Mouse (Mus musculus) midbrain, embryonic 11.5 days (tissue): ENCODE measurements at regions not wholly inside any gene's neighbourhood (a gene's known extent, or its start where the extent isn't known, plus 50 kb on each side); places are given as distances from the start of the nearest gene placed in this dataset.
A peak's percentile ranks its signal among the peaks of the same experiment; 100 is the strongest.

Experiments used
- ATAC-seq: fragments of 200-750 bp; cut with Nextera tagmentation; 2 replicates; pipeline ENCODE4 v1.8.0; 2017; ENCODE audit warnings: moderate TSS enrichment, moderate library complexity; ENCODE audit not compliant: low FRiP score
- DNase-seq: peaks from one replicate; pipeline ENCODE4 v3.0.0; 2015; ENCODE audit warnings: low spot score; ENCODE audit errors: missing footprints
- H3K27ac ChIP-seq: fragments of 300-500 bp; sonication (generic); 2 replicates; pipeline ENCODE4 v1.5.1; 2014; ENCODE audit warnings: low read depth, low read length
- H3K27me3 ChIP-seq: fragments of 300-500 bp; sonication (generic); 2 replicates; pipeline ENCODE4 v1.6.1; 2014; ENCODE audit warnings: mild to moderate bottlenecking, low read length, moderate library complexity, mixed read lengths; ENCODE audit not compliant: control insufficient read depth, insufficient read depth
- H3K36me3 ChIP-seq: fragments of 300-500 bp; sonication (generic); 2 replicates; pipeline ENCODE4 v1.6.1; 2014; ENCODE audit warnings: mild to moderate bottlenecking, low read length, moderate library complexity, mixed read lengths; ENCODE audit not compliant: control insufficient read depth, insufficient read depth
- H3K4me1 ChIP-seq: fragments of 300-500 bp; sonication (generic); 2 replicates; pipeline ENCODE4 v1.6.1; 2014; ENCODE audit warnings: low read length; ENCODE audit not compliant: control insufficient read depth, insufficient read depth
- H3K4me2 ChIP-seq: fragments of 300-500 bp; sonication (generic); 2 replicates; pipeline ENCODE4 v1.6.1; 2014; ENCODE audit warnings: mild to moderate bottlenecking, moderate library complexity
- H3K4me3 ChIP-seq: fragments of 300-500 bp; sonication (generic); 2 replicates; pipeline ENCODE4 v1.5.1; 2014; ENCODE audit warnings: low read depth, low read length
- H3K9ac ChIP-seq: fragments of 300-500 bp; sonication (generic); 2 replicates; pipeline ENCODE4 v1.6.1; 2014; ENCODE audit warnings: low read length
- H3K9me3 ChIP-seq: fragments of 300-500 bp; sonication (generic); 2 replicates; pipeline ENCODE4 v1.6.1; 2016; ENCODE audit warnings: low read length; ENCODE audit not compliant: control insufficient read depth
- WGBS: fragments of 180-500 bp; shearing (Covaris S2); extraction: QIAGEN DNeasy Blood & Tissue Kit; methylation state at CpG from one replicate; pipeline ENCODE4 v1.1.7; 2014; 5-methylcytosine and 5-hydroxymethylcytosine counted together

DNA sequence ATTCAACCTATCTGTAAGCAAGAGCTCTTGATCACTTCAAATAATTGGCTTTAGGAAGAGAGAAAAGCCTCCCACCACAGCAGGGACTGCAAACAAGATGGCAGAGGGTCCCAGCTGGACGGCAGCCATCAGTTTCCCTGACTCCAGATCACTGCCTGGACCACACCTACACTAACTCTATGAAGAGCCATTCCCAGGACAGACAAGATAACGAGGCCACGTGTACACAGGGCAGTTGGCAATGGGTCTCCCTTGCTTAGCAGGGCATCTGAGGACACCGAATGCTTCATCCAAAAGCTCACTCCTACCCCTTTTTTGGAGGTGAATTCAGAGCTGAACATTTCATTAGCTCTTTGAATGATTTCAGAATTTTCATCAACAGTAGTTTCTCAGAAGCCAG is 179.9 kb downstream of the Mreg start:
- H3K4me2 ChIP-seq: no peak overlapping the region
- no peaks in the 10 kb centered on the region for H3K36me3 ChIP-seq
- no peak for ATAC-seq

DNA sequence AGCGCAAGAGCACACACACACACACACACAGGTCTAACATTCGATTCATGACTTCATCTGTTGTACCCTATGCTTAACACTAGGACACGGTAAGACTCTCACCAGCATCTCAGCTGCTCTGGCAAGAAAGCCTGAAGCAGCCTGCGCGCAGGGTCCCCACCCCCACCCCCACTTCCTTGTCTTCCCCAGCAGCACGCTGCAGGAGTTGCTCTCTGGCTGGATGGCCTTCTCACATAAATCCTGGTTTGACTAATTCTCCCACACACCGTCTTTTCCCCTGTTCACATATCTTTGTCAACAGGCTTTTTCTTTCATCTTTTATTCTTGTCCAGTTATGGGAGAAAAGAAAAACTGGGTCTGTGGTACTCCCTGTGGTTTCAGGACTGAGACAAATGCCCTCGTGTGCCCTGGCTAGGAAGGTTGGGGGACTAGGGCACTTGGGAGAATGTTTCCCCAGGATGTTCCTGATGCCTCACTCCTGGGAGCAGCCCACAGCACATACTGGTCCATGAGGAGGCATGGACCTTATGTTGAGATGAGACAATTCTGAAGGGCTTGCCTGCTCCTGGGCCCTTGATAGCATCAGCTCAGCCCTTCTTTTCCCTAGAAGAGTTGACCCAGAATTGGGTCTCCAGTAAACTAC is 181.2 kb downstream of the Mreg start:
- no peak overlapping the region for H3K4me3 ChIP-seq
- H3K4me1 ChIP-seq: no peaks in the 10 kb centered on the region
- DNase-seq (no peak), ATAC-seq (no peak)
- no peak overlapping the region for H3K27ac ChIP-seq
- WGBS: 68% methylated on average over 8 of the region's 8 CpGs
- no peaks in the 10 kb centered on the region for H3K36me3 ChIP-seq
- no peak overlapping the region for H3K9ac ChIP-seq
- H3K9me3 ChIP-seq: no peaks in the 10 kb centered on the region
- no peaks in the 10 kb centered on the region for H3K27me3 ChIP-seq
- H3K4me2 ChIP-seq: no peak overlapping the region

More for the DNA sequence above, 179.9 kb downstream of the Mreg start:
- DNase-seq: no peak
- Histone ChIP-seq H3K27me3 (no peaks in the 10 kb centered on the region), H3K4me1 (no peaks in the 10 kb centered on the region), H3K4me3 (no peak overlapping the region), H3K27ac (no peak overlapping the region), H3K9me3 (no peaks in the 10 kb centered on the region), H3K9ac (no peak overlapping the region)
- WGBS: 85% methylated on average over 4 of the region's 4 CpGs

GRCm38 (mm10) chr1:72029625-72030024 is 182.5 kb downstream of the Mreg start:
- no peak overlapping the region for H3K4me3 ChIP-seq
- H3K27me3 ChIP-seq: no peaks in the 10 kb centered on the region
- H3K4me2 ChIP-seq: no peak overlapping the region
- no peaks in the 10 kb centered on the region for H3K36me3 ChIP-seq
- H3K4me1 ChIP-seq: no peaks in the 10 kb centered on the region
- H3K9ac ChIP-seq: no peak overlapping the region
- H3K9me3 ChIP-seq: no peaks in the 10 kb centered on the region
- DNase-seq (no peak), ATAC-seq (no peak)
- no peak overlapping the region for H3K27ac ChIP-seq
- 86% methylated on average over 6 of the region's 6 CpGs for whole genome bisulfite sequencing

DNA sequence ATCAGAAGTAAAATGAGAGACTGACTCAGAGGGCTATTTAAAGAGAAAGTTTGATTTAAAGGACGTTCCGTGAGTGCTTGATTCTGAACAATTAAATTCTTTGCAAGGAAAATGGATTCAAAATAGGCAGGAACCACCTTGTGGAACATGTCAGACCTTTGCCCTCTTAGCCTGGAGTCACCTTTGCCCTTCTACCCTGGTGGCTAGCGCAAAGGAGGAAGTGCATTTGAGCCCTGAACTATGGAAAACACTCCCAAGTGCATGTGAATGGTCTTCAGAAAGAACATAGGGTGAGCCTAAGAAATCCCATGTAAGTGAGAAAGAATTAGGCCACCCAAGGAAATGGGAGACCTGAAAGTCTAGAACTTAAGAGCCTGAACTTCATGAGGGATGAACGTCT is 185.2 kb downstream of the Mreg start:
- H3K4me1 ChIP-seq: no peaks in the 10 kb centered on the region
- H3K9ac ChIP-seq: no peak overlapping the region
- ATAC-seq (no peak), DNase-seq (no peak)
- H3K27me3 ChIP-seq: no peaks in the 10 kb centered on the region
- no peaks in the 10 kb centered on the region for H3K9me3 ChIP-seq
- WGBS: 93% methylated on average over 4 of the region's 4 CpGs
- no peak overlapping the region for H3K4me2 ChIP-seq
- H3K36me3 ChIP-seq: no peaks in the 10 kb centered on the region
- H3K4me3 ChIP-seq: no peak overlapping the region
- no peak overlapping the region for H3K27ac ChIP-seq

- DNase-seq: no peak
- Histone ChIP-seq H3K4me1 (no peaks in the 10 kb centered on the region), H3K27ac (no peak overlapping the region), H3K4me3 (no peak overlapping the region), H3K27me3 (no peaks in the 10 kb centered on the region), H3K9me3 (no peaks in the 10 kb centered on the region), H3K4me2 (no peak overlapping the region), H3K36me3 (no peaks in the 10 kb centered on the region), H3K9ac (no peak overlapping the region)
- no peak for ATAC-seq
- 81% methylated on average over 3 of the region's 3 CpGs for WGBS
These were observed 189.5 kb downstream of the Mreg start for GRCm38 (mm10) chr1:72022631-72023030.

GRCm38 (mm10) chr1:72018479-72019222 is 193.5 kb downstream of the Mreg start:
- Histone ChIP-seq H3K9me3 (no peaks in the 10 kb centered on the region), H3K4me2 (no peak overlapping the region), H3K27ac (no peak overlapping the region), H3K9ac (no peak overlapping the region), H3K4me3 (no peak overlapping the region), H3K4me1 (no peaks in the 10 kb centered on the region), H3K36me3 (no peaks in the 10 kb centered on the region), H3K27me3 (no peaks in the 10 kb centered on the region)
- peak; percentile 57 for DNase-seq
- 82% methylated on average over 4 of the region's 4 CpGs for WGBS
- no peak for ATAC-seq

GRCm38 (mm10) chr1:72017814-72018478 is 194.2 kb downstream of the Mreg start:
- Histone ChIP-seq H3K4me1 (no peaks in the 10 kb centered on the region), H3K27me3 (no peaks in the 10 kb centered on the region), H3K4me2 (no peak overlapping the region), H3K4me3 (no peak overlapping the region), H3K9ac (no peak overlapping the region), H3K27ac (no peak overlapping the region), H3K36me3 (no peaks in the 10 kb centered on the region), H3K9me3 (no peaks in the 10 kb centered on the region)
- 79% methylated on average over 1 of the region's 1 CpGs for WGBS
- ATAC-seq (no peak), DNase-seq (no peak)

GRCm38 (mm10) chr1:72015471-72015870 is 196.6 kb downstream of the Mreg start:
- peak; percentile 19 for DNase-seq
- WGBS: 85% methylated on average over 4 of the region's 4 CpGs

DNA sequence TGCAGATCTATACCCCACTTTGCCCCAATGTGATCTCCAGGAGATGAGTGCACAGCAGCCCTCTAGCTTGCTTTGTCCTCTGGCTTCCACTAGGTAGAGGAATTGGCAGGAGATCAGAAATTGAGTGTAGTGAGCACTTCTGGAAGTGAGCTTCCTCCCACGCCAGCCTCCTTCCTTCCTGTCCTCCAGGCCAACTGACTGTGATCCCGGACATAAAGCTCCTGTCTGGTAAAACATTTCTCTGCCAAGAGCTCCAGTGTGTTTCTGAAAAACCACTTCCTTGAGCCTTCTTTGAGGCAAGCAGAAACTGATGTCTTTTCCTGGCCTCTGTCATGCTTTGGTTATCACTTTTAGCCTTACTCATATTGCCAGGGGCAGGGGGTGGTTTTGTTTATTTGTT is 197.5 kb downstream of the Mreg start:
- Histone ChIP-seq H3K4me1 (no peaks in the 10 kb centered on the region), H3K9ac (no peak overlapping the region), H3K27me3 (no peaks in the 10 kb centered on the region), H3K27ac (no peak overlapping the region), H3K4me2 (no peak overlapping the region), H3K9me3 (no peaks in the 10 kb centered on the region), H3K36me3 (no peaks in the 10 kb centered on the region), H3K4me3 (no peak overlapping the region)
- no peak for ATAC-seq
- DNase-seq: no peak
- 81% methylated on average over 2 of the region's 2 CpGs for WGBS

More at GRCm38 (mm10) chr1:72015471-72015870, 196.6 kb downstream of the Mreg start:
- Histone ChIP-seq H3K9ac (no peak overlapping the region), H3K4me2 (no peak overlapping the region), H3K27me3 (no peaks in the 10 kb centered on the region), H3K4me1 (no peaks in the 10 kb centered on the region), H3K4me3 (no peak overlapping the region), H3K27ac (no peak overlapping the region), H3K36me3 (no peaks in the 10 kb centered on the region), H3K9me3 (no peaks in the 10 kb centered on the region)
- no peak for ATAC-seq
